Mouse (Mus musculus) left cerebral cortex, postnatal 36 days (tissue): ENCODE data around the gene Cse1l. TPM values are rescaled to one million over a fixed set of nuclear protein-coding genes. Genes with fewer than 3 reads are reported as not detected.

ENCODE experiments used
- DNase-seq, 2 experiments: peaks; one replicate each; pipeline ENCODE4 v3.0.0; 2021 to 2022; ENCODE audit warnings: low spot score in 2 of 2, mixed read lengths in 1 of 2
- intact Hi-C: fragments of 180-260 bp; cut with DNase I; formaldehyde crosslinking; loops from one replicate; pipeline ENCODE4 v1.15.1; 2025
- total RNA-seq, 2 experiments: library from RNA; stranded (reverse); gene quantifications; 2 replicates each; pipeline ENCODE4 v1.2.3; 2021

The Cse1l gene
- total RNA-seq, 2 experiments from 2014 or later: 51.4 to 54.9 TPM

GRCm38 (mm10) chr2:166899161-166899560 is 6.7 kb upstream of the Cse1l start:
- no peak for DNase-seq
- intact Hi-C loops: no loop called here

GRCm38 (mm10) chr2:166899746-166900145 is 6.1 kb upstream of the Cse1l start:
- DNase-seq: no peak
- intact Hi-C loops: no loop called here

GRCm38 (mm10) chr2:166900792-166901505 is 4.9 kb upstream of the Cse1l start:
- intact Hi-C loops: no loop called here

GRCm38 (mm10) chr2:166903719-166904282 is 2.0 kb upstream of the Cse1l start:
- intact Hi-C loops: no loop called here
- DNase-seq: no peak

More at GRCm38 (mm10) chr2:166900792-166901505, 4.9 kb upstream of the Cse1l start:
- no peak for DNase-seq

- intact Hi-C loops: no loop called here
- DNase-seq: no peak
Measured at GRCm38 (mm10) chr2:166906523-166907182, 813 bp downstream of the Cse1l start.

- intact Hi-C loops: no loop called here
- DNase-seq: no peak
Measured at GRCm38 (mm10) chr2:166909729-166910128, 3.9 kb downstream of the Cse1l start.

- DNase-seq: no peak
- intact Hi-C loops: no loop called here
Measured at GRCm38 (mm10) chr2:166910536-166910935, 4.7 kb downstream of the Cse1l start.

GRCm38 (mm10) chr2:166923971-166924370 is 18.1 kb downstream of the Cse1l start:
- intact Hi-C loops: no loop called here
- DNase-seq: no peak

- DNase-seq: no peak
- intact Hi-C loops: no loop called here
Measured at GRCm38 (mm10) chr2:166933943-166934342, 28.1 kb downstream of the Cse1l start.

GRCm38 (mm10) chr2:166934416-166934815 is 28.6 kb downstream of the Cse1l start:
- DNase-seq: no peak
- intact Hi-C loops: no loop called here

GRCm38 (mm10) chr2:166935582-166935981 is 29.7 kb downstream of the Cse1l start:
- DNase-seq: no peak
- intact Hi-C loops: no loop called here

GRCm38 (mm10) chr2:166936166-166936565 is 30.3 kb downstream of the Cse1l start:
- no peak for DNase-seq
- intact Hi-C loops: no loop called here

- intact Hi-C loops: no loop called here
- DNase-seq: no peak
Measured at GRCm38 (mm10) chr2:166943146-166943545, 37.3 kb downstream of the Cse1l start.

- intact Hi-C loops: no loop called here
- no peak for DNase-seq
Measured at GRCm38 (mm10) chr2:166944346-166944745, 38.5 kb downstream of the Cse1l start.

GRCm38 (mm10) chr2:166945456-166945855 is 39.6 kb downstream of the Cse1l start:
- no peak for DNase-seq
- intact Hi-C loops: no loop called here

GRCm38 (mm10) chr2:166948246-166948645 is 42.4 kb downstream of the Cse1l start:
- intact Hi-C loops: no loop called here
- no peak for DNase-seq

- DNase-seq: no peak
- intact Hi-C loops: no loop called here
Measured at GRCm38 (mm10) chr2:166948936-166949335, 43.1 kb downstream of the Cse1l start.

- DNase-seq: peak; percentile 39 to 55
- intact Hi-C loops: no loop called here
Measured at GRCm38 (mm10) chr2:166950853-166951648, 45.2 kb downstream of the Cse1l start.

- DNase-seq: no peak
- intact Hi-C loops: no loop called here
Measured at GRCm38 (mm10) chr2:166952151-166952550, 46.3 kb downstream of the Cse1l start.

GRCm38 (mm10) chr2:166956805-166957204 is 51.0 kb downstream of the Cse1l start:
- intact Hi-C loops: loop anchor here (2.0 kb wide), 1 partner anchor 48 kb away; no protein-coding TSS in a partner anchor
- peak; percentile 42 to 45 for DNase-seq
